Mouse (Mus musculus): ENCODE measurements at regions not wholly inside any gene's neighbourhood (a gene's known extent, or its start where the extent isn't known, plus 50 kb on each side); places are given as distances from the start of the nearest gene placed in this dataset.

DNA sequence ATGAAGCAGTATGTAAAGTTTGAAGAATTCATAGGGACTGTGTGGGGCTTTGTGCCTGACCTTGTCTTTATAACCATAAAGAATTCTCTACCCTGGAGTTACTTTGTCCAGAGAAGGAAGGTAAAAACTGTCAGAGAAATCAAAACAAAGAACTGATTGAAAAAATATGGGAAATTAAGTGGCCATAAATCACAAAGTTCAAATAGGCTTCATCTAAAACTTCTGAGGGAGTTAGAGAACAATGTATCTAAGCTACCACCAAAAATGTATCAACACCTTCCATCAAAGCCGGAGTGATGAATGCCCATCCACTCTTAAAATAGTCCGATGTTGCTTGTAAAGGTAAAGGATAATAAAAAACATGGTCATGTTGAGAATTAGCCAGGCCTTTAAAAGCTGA is 89.1 kb upstream of the Sema3a start:
- TF ChIP-seq MYC (IDR thresholded peaks at IDR 0.05; ENCODE audit: low read depth, low read length) (no peak), MAX (IDR thresholded peaks at IDR 0.05; ENCODE audit: low read length) (no peak), ETS1 (IDR thresholded peaks at IDR 0.05; ENCODE audit: low read depth, low read length) (no peak), MAZ (IDR thresholded peaks at IDR 0.05; ENCODE audit: low read depth, low read length) (no peak), EP300 (IDR thresholded peaks at IDR 0.05; ENCODE audit: low read depth in 1 of 2, low read length in 2 of 2) (no peak), JUND (IDR thresholded peaks at IDR 0.05; ENCODE audit: low read depth, low read length) (no peak), GATA1 (IDR thresholded peaks at IDR 0.05; ENCODE audit: low read depth, low read length) (no peak), ZKSCAN1 (IDR thresholded peaks at IDR 0.05; ENCODE audit: low read depth, low read length) (no peak), NRF1 (IDR thresholded peaks at IDR 0.05; ENCODE audit: insufficient read depth, low read depth, low read length, poor library complexity, severe bottlenecking) (no peak), POLR2AphosphoS5 (IDR thresholded peaks at IDR 0.05; ENCODE audit: borderline replicate concordance, low read depth, low read length) (no peak), E2F4 (IDR thresholded peaks at IDR 0.05; ENCODE audit: borderline replicate concordance, low read depth, low read length) (no peak), MXI1 (IDR thresholded peaks at IDR 0.05; ENCODE audit: low read depth, low read length) (no peak), USF1 (IDR thresholded peaks at IDR 0.05; ENCODE audit: low read depth, low read length) (no peak), CHD1 (IDR thresholded peaks at IDR 0.05; ENCODE audit: low read depth, low read length) (no peak), USF2 (IDR thresholded peaks at IDR 0.05; ENCODE audit: borderline replicate concordance in 1 of 2, insufficient read depth in 1 of 2, low read depth in 1 of 2, low read length in 2 of 2) (no peak), GABPA (IDR thresholded peaks at IDR 0.05; ENCODE audit: low read depth, low read length) (no peak), ZC3H11A (IDR thresholded peaks at IDR 0.05; ENCODE audit: low read depth, low read length) (no peak), ZMIZ1 (IDR thresholded peaks at IDR 0.05; ENCODE audit: low read depth, low read length) (no peak)
- no peaks in the 10 kb centered on the region for H3K79me2 ChIP-seq (ENCODE audit: control insufficient read depth, insufficient read depth, low read length, poor library complexity)

DNA sequence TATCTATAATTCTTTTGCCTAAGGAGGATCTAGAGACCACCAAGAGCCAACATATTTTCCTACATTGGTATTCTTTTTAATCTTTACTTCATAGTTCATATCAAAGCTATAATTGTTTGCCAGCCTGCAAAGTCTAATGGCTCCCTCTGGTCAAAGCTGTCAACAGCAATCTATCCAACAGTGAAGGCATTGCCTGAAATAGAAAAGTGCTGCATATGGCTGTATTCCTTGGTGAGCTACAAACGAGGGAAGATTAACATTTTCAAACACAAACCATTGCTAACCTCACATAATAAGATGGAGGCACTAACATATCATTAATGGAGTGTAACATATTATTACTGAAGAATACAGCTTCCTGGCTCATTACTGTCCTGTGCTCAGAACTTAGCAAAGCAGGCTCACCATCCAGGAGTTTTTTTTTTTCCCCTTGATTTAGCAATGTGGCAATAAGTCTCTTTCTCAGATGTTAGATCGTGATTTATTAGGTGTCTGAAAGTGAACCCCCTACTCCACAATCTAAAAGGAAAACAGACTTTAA is 66.3 kb upstream of the Sema3a start:
- no peak overlapping the region for H3K27ac ChIP-seq (ENCODE audit: control insufficient read depth, low read depth, low read length)
- no peak for DNase-seq (ENCODE audit: low read depth, low spot score)
- H3K36me3 ChIP-seq (ENCODE audit: control insufficient read depth in 1 of 2, insufficient read depth in 2 of 2, low read length in 2 of 2): no peaks in the 10 kb centered on the region
- H3K27me3 ChIP-seq (ENCODE audit: control insufficient read depth in 1 of 2, insufficient read depth in 2 of 2, low read length in 2 of 2): no peaks in the 10 kb centered on the region
- no peaks in the 10 kb centered on the region for H3K4me1 ChIP-seq (ENCODE audit: control insufficient read depth in 1 of 2, insufficient read depth in 2 of 2, low read length in 2 of 2)
- no peaks in the 10 kb centered on the region for H3K79me2 ChIP-seq (ENCODE audit: control insufficient read depth, insufficient read depth, low read length, poor library complexity)
- H3K9me3 ChIP-seq (replicated peaks; ENCODE audit: insufficient read depth, low read length): no peaks in the 10 kb centered on the region
- H3K4me3 ChIP-seq (ENCODE audit: control insufficient read depth in 1 of 2, insufficient read depth in 1 of 2, low read depth in 2 of 2, low read length in 2 of 2): no peak overlapping the region
- no peak overlapping the region for H3K9ac ChIP-seq (ENCODE audit: control insufficient read depth, low read depth, low read length, poor library complexity, severe bottlenecking)
- TF ChIP-seq CHD2 (IDR thresholded peaks at IDR 0.05; ENCODE audit: low read length) (no peak), MAX (IDR thresholded peaks at IDR 0.05; ENCODE audit: low read length) (no peak), MXI1 (IDR thresholded peaks at IDR 0.05; ENCODE audit: low read depth, low read length) (no peak)

More for the DNA sequence above, 89.1 kb upstream of the Sema3a start:
- Histone ChIP-seq H3K4me3 (ENCODE audit: control insufficient read depth in 1 of 2, insufficient read depth in 1 of 2, low read depth in 2 of 2, low read length in 2 of 2) (no peak overlapping the region), H3K36me3 (ENCODE audit: control insufficient read depth in 1 of 2, insufficient read depth in 2 of 2, low read length in 2 of 2) (no peaks in the 10 kb centered on the region), H3K9ac (ENCODE audit: control insufficient read depth, low read depth, low read length, poor library complexity, severe bottlenecking) (no peak overlapping the region), H3K9me3 (replicated peaks; ENCODE audit: insufficient read depth, low read length) (no peaks in the 10 kb centered on the region), H3K4me1 (ENCODE audit: control insufficient read depth in 1 of 2, insufficient read depth in 2 of 2, low read length in 2 of 2) (0 out of 4 replicates have a peak, but pooled peaks cover 0 to 2% of the 10 kb centered on the region in 2 experiments), H3K27me3 (ENCODE audit: control insufficient read depth in 1 of 2, insufficient read depth in 2 of 2, low read length in 2 of 2) (no peaks in the 10 kb centered on the region), H3K27ac (ENCODE audit: control insufficient read depth, low read depth, low read length) (no peak overlapping the region)
- no peak for DNase-seq (ENCODE audit: low read depth, low spot score)

Data from MEL (cell line).